Mouse (Mus musculus) gastrocnemius, postnatal 25 days (tissue): ENCODE results near the gene Ift52. TPM values are rescaled to one million over a fixed set of nuclear protein-coding genes. Genes with fewer than 3 reads are reported as not detected.

Source experiments
- DNase-seq: peaks from one replicate; pipeline ENCODE4 v3.0.0; 2022
- microRNA-seq, 2 experiments: library from miRNA; unstranded; fragments of <30 nt; microRNA quantifications; one replicate each; pipeline ENCODE4 v1.2.0; 2021; ENCODE audit warnings: borderline replicate concordance in 2 of 2
- total RNA-seq, 2 experiments: library from RNA; stranded (reverse); gene quantifications; 1 replicate in 1 of 2; 2 replicates in 1 of 2; pipeline ENCODE4 v1.2.3; 2021

The Ift52 gene
- total RNA-seq, 2 experiments from 2014 or later: 10.6 to 12.6 TPM

- no peak for DNase-seq
Observed at GRCm38 (mm10) chr2:163074808-163075207, 57.7 kb downstream of the Ift52 start.

- DNase-seq: no peak
Observed at GRCm38 (mm10) chr2:163075234-163075633, 58.1 kb downstream of the Ift52 start.

- no peak for DNase-seq
Observed at GRCm38 (mm10) chr2:163079041-163079440, 61.9 kb downstream of the Ift52 start.

- no peak for DNase-seq
Observed at GRCm38 (mm10) chr2:163082591-163082990, 65.4 kb downstream of the Ift52 start.

GRCm38 (mm10) chr2:163084519-163084918 lies 67.4 kb downstream of the Ift52 start:
- DNase-seq: no peak

GRCm38 (mm10) chr2:163085047-163085446 lies 67.9 kb downstream of the Ift52 start:
- no peak for DNase-seq

- no peak for DNase-seq
Observed at GRCm38 (mm10) chr2:163086561-163086960, 69.4 kb downstream of the Ift52 start.

GRCm38 (mm10) chr2:163087728-163088127 lies 70.6 kb downstream of the Ift52 start, which contains the start of gene Gtsf1l:
Gene Gtsf1l, minus strand, starts transcription at chr2:163087855.
- DNase-seq: no peak

- no peak for DNase-seq
Observed at GRCm38 (mm10) chr2:163089475-163090123, 72.4 kb downstream of the Ift52 start.

GRCm38 (mm10) chr2:163094909-163095308 lies 77.8 kb downstream of the Ift52 start:
- no peak for DNase-seq

Small RNA genes lying within 50 kb of the gene (microRNA-seq; reads per million reads assigned to microRNA genes)
- gene Gm22174: 0 reads per million in 2 experiments
- gene Mir7003: 0 reads per million in 2 experiments

Other genes starting within 250 kb of the Ift52 start
- 10 to 100 TPM; 40.2 to 45.2 TPM for gene Srsf6, start 85.8 kb upstream of the Ift52 start, total RNA-seq
- gene L3mbtl1, start 73.9 kb upstream of the Ift52 start, total RNA-seq: under 1 TPM in 1 of 2 experiments, not detected in 1; 0.13 TPM
- gene Sgk2, start 30.0 kb upstream of the Ift52 start, total RNA-seq: not detected
- gene Mybl2, start 37.3 kb downstream of the Ift52 start, total RNA-seq: under 1 TPM; 0.56 to 0.70 TPM
- gene Gtsf1l, start 70.5 kb downstream of the Ift52 start, total RNA-seq: not detected
- gene Tox2, start 185.8 kb downstream of the Ift52 start, total RNA-seq: under 1 TPM; 0.10 to 0.32 TPM